Mouse (Mus musculus) liver, embryonic 14.5 days (tissue): Measurements from ENCODE around the gene Ptprn2. TPM values are rescaled to one million over a fixed set of nuclear protein-coding genes. Genes with fewer than 3 reads are reported as not detected.

Experiments
- ATAC-seq: fragments of 200-750 bp; cut with Nextera tagmentation; 2 replicates; pipeline ENCODE4 v1.8.0; 2017; ENCODE audit warnings: moderate number of reproducible peaks, mild to moderate bottlenecking, moderate library complexity; ENCODE audit not compliant: insufficient read depth
- DNase-seq, 3 experiments: peaks; one replicate each; pipeline ENCODE4 v3.0.0-alpha.2; 2012 to 2013; ENCODE audit warnings: low read depth in 3 of 3, low spot score in 3 of 3
- H3K27ac ChIP-seq: fragments of 300-500 bp; sonication (generic); 2 replicates; pipeline ENCODE4 v1.5.1; 2014; ENCODE audit warnings: moderate library complexity, mild to moderate bottlenecking, control low read depth, inconsistent platforms
- H3K27me3 ChIP-seq: fragments of 300-500 bp; sonication (generic); 2 replicates; pipeline ENCODE4 v1.6.1; 2014; ENCODE audit warnings: mild to moderate bottlenecking, low read length, moderate library complexity; ENCODE audit not compliant: control insufficient read depth, insufficient read depth
- H3K36me3 ChIP-seq: fragments of 300-500 bp; sonication (generic); replicated peaks from 2 replicates; pipeline ENCODE4 v1.6.1; 2014; ENCODE audit warnings: low read depth; ENCODE audit not compliant: control insufficient read depth, insufficient read depth
- H3K4me1 ChIP-seq, 2 experiments: fragments of 200-500 bp in 1 of 2; fragments of 300-500 bp in 1 of 2; sonication (generic) in 1 of 2; replicated peaks; 2 replicates each; pipeline ENCODE4 v1.6.1; 2012 to 2014; ENCODE audit warnings: antibody characterized with exemption in 1 of 2, inconsistent platforms in 1 of 2, low read length in 1 of 2; ENCODE audit not compliant: control insufficient read depth in 2 of 2, insufficient read depth in 2 of 2
- H3K4me2 ChIP-seq: fragments of 300-500 bp; sonication (generic); 2 replicates; pipeline ENCODE4 v1.6.1; 2014; ENCODE audit warnings: low read depth, mild to moderate bottlenecking, control low read depth, moderate library complexity
- H3K4me3 ChIP-seq, 2 experiments: fragments of 200-500 bp in 1 of 2; fragments of 300-500 bp in 1 of 2; sonication (generic) in 1 of 2; 2 replicates each; pipeline ENCODE4 v1.5.1; 2012 to 2014; ENCODE audit warnings: low read depth in 2 of 2, low read length in 2 of 2, mild to moderate bottlenecking in 2 of 2, control low read depth in 1 of 2, inconsistent platforms in 1 of 2, moderate library complexity in 1 of 2; ENCODE audit not compliant: insufficient read depth in 1 of 2
- H3K9ac ChIP-seq: fragments of 300-500 bp; sonication (generic); replicated peaks from 2 replicates; pipeline ENCODE4 v1.6.1; 2014; ENCODE audit warnings: mild to moderate bottlenecking, control low read depth, moderate library complexity
- H3K9me3 ChIP-seq: fragments of 300-500 bp; sonication (generic); 2 replicates; pipeline ENCODE4 v1.6.1; 2016; ENCODE audit warnings: low read length, mixed read lengths; ENCODE audit not compliant: control insufficient read depth
- CTCF ChIP-seq: IDR thresholded peaks from 2 replicates; pipeline ENCODE4 v1.5.1; 2016; ENCODE audit warnings: antibody characterized with exemption, low read depth, control low read depth
- EP300 ChIP-seq: IDR thresholded peaks from 2 replicates; pipeline ENCODE4 v1.6.1; 2016; ENCODE audit warnings: antibody characterized with exemption, low read depth
- WGBS: fragments of 180-500 bp; shearing (Covaris S2); extraction: QIAGEN DNeasy Blood & Tissue Kit; methylation state at CpG from one replicate; pipeline ENCODE4 v1.1.7; 2014; ENCODE audit not compliant: insufficient replicate concordance; 5-methylcytosine and 5-hydroxymethylcytosine counted together
- polyA plus RNA-seq, 2 experiments: library from polyadenylated mRNA; depleted of rRNA in 1 of 2; stranded (reverse) in 1 of 2; unstranded in 1 of 2; fragments of >200 nt; fragmentation: Nextera tagmentation in 1 of 2; extraction: Ambion mirVana in 1 of 2; gene quantifications; 2 replicates each; pipeline versions ENCODE4 v1.2.1 to v1.2.3; 2012 to 2014

Ptprn2 gene
- polyA plus RNA-seq, 2 experiments, result 0.04 TPM; not detected in 1

GRCm38 (mm10) chr12:116473761-116474160 lies 11.8 kb upstream of the Ptprn2 start:
- H3K4me3 ChIP-seq, result no peak overlapping the region
- H3K27me3 ChIP-seq, result no peaks in the 10 kb centered on the region
- no peak overlapping the region for H3K27ac ChIP-seq
- H3K9ac ChIP-seq, result no peak overlapping the region
- ATAC-seq (no peak), DNase-seq (no peak)
- no peaks in the 10 kb centered on the region for H3K36me3 ChIP-seq
- no peak overlapping the region for H3K4me2 ChIP-seq
- H3K9me3 ChIP-seq, result no peaks in the 10 kb centered on the region
- TF ChIP-seq CTCF (no peak), EP300 (no peak)
- no peaks in the 10 kb centered on the region for H3K4me1 ChIP-seq

DNA sequence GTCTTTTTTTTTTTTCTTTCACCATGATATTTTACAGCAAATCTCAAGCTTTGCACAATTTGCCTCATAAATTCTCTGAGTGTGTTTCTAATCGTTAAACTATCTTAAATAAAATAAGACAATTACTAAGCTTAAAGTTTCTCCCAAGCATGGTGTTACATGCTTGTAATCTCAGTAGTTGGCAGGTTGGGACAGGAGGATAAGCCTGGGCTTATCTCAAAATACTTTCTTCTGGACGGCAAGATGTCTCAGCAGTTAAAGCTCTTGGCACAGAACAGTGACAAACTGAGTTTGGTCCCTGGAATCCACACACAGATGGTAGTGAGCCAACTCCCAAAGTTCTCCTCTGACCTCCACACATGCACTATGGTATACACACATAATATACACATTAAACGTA lies 10.8 kb upstream of the Ptprn2 start:
- no peak for TF ChIP-seq CTCF
- no peak overlapping the region for H3K9ac ChIP-seq
- no peaks in the 10 kb centered on the region for H3K27me3 ChIP-seq
- no peaks in the 10 kb centered on the region for H3K4me1 ChIP-seq
- H3K27ac ChIP-seq, result no peak overlapping the region
- H3K4me3 ChIP-seq, result no peak overlapping the region
- 44% methylated on average over 3 of the region's 3 CpGs for WGBS
- no peaks in the 10 kb centered on the region for H3K36me3 ChIP-seq
- DNase-seq, result no peak
- no peak overlapping the region for H3K4me2 ChIP-seq
- H3K9me3 ChIP-seq, result no peaks in the 10 kb centered on the region
- no peak for ATAC-seq

GRCm38 (mm10) chr12:116478771-116479170 lies 6.7 kb upstream of the Ptprn2 start:
- H3K27ac ChIP-seq, result no peak overlapping the region
- no peak overlapping the region for H3K9ac ChIP-seq
- H3K9me3 ChIP-seq, result no peaks in the 10 kb centered on the region
- H3K36me3 ChIP-seq, result no peaks in the 10 kb centered on the region
- no peak for TF ChIP-seq CTCF
- no peak for TF ChIP-seq EP300
- H3K4me3 ChIP-seq, result no peak overlapping the region
- no peak overlapping the region for H3K4me2 ChIP-seq
- H3K4me1 ChIP-seq, result no peaks in the 10 kb centered on the region
- ATAC-seq, result no peak
- 17% methylated on average over 1 of the region's 1 CpGs for WGBS
- no peaks in the 10 kb centered on the region for H3K27me3 ChIP-seq
- DNase-seq, result no peak

GRCm38 (mm10) chr12:116481921-116482320 lies 3.6 kb upstream of the Ptprn2 start:
- Histone ChIP-seq H3K36me3 (no peaks in the 10 kb centered on the region), H3K4me1 (peaks cover 0 to 2% of the 10 kb centered on the region in 2 experiments; a peak in 1 of 4 replicates), H3K27ac (no peak overlapping the region), H3K4me3 (no peak overlapping the region), H3K9ac (no peak overlapping the region), H3K9me3 (no peaks in the 10 kb centered on the region), H3K4me2 (no peak overlapping the region), H3K27me3 (peaks cover 12% of the 10 kb centered on the region)
- DNase-seq (no peak), ATAC-seq (no peak)
- no peak for TF ChIP-seq CTCF
- TF ChIP-seq EP300, result no peak
- WGBS, result 31% methylated on average over 1 of the region's 1 CpGs

- Histone ChIP-seq H3K27me3 (peaks cover 12% of the 10 kb centered on the region), H3K36me3 (no peaks in the 10 kb centered on the region), H3K27ac (no peak overlapping the region), H3K4me2 (no peak overlapping the region), H3K9me3 (no peaks in the 10 kb centered on the region), H3K9ac (no peak overlapping the region), H3K4me3 (no peak overlapping the region), H3K4me1 (peaks cover 0 to 2% of the 10 kb centered on the region in 2 experiments; a peak in 1 of 4 replicates)
- DNase-seq, result no peak
- no peak for ATAC-seq
- TF ChIP-seq EP300 (no peak), CTCF (no peak)
- 53% methylated on average over 2 of the region's 2 CpGs for WGBS
These were observed 1.9 kb upstream of the Ptprn2 start for GRCm38 (mm10) chr12:116483581-116483980.

GRCm38 (mm10) chr12:116484991-116485390 lies 529 bp upstream of the Ptprn2 start:
- no peak overlapping the region for H3K9ac ChIP-seq
- peaks cover 0 to 2% of the 10 kb centered on the region in 2 experiments; a peak in 1 of 4 replicates for H3K4me1 ChIP-seq
- no peaks in the 10 kb centered on the region for H3K36me3 ChIP-seq
- ATAC-seq, result no peak
- H3K9me3 ChIP-seq, result no peaks in the 10 kb centered on the region
- TF ChIP-seq CTCF (no peak), EP300 (no peak)
- no peak overlapping the region for H3K4me3 ChIP-seq
- WGBS, result 64% methylated on average over 8 of the region's 8 CpGs
- no peak overlapping the region for H3K27ac ChIP-seq
- H3K4me2 ChIP-seq, result no peak overlapping the region
- H3K27me3 ChIP-seq, result peaks cover 12% of the 10 kb centered on the region
- DNase-seq, result no peak
